8 mouse cellular contexts compared by ENCODE assay signal in genomic region chr5:142630224-142630623, GRCm38 (mm10). TPM values are rescaled to one million over a fixed set of nuclear protein-coding genes. Genes with fewer than 3 reads are reported as not detected.
DNase-seq lines count a peak whose midpoint lies in the region; ATAC-seq and TF ChIP-seq lines count a peak whose summit lies in the region.

No protein-coding gene starts in this region.

- no peak for ATAC-seq in embryonic facial prominence, embryonic 14.5 days (ENCODE audit: low read depth)
- no peak for ATAC-seq in hindbrain, embryonic 12.5 days (ENCODE audit: low FRiP score)
- ATAC-seq in liver, postnatal 0 days = no peak

- H3K4me1 ChIP-seq in embryonic facial prominence, embryonic 14.5 days (ENCODE audit: control insufficient read depth, insufficient read depth, low read length) = peaks cover 13% of the 10 kb centered on the region
- H3K4me1 ChIP-seq in hindbrain, embryonic 12.5 days = peaks cover 19% of the 10 kb centered on the region
- peaks cover 21% of the 10 kb centered on the region for H3K4me1 ChIP-seq in liver, postnatal 0 days (ENCODE audit: insufficient read depth)

- peak overlapping the region; percentile 92 for H3K4me3 ChIP-seq in embryonic facial prominence, embryonic 14.5 days (ENCODE audit: low read depth, low read length)
- peak overlapping the region; percentile 96 for H3K4me3 ChIP-seq in hindbrain, embryonic 12.5 days
- peak overlapping the region; percentile 96 for H3K4me3 ChIP-seq in liver, postnatal 0 days (ENCODE audit: low read depth, low read length)

- TF ChIP-seq CTCF in liver, postnatal 0 days (IDR thresholded peaks at IDR 0.05; ENCODE audit: low read depth) = no peak

- TF ChIP-seq EP300 in liver, postnatal 0 days (IDR thresholded peaks at IDR 0.05; ENCODE audit: low read depth) = no peak

- 12% methylated on average over 6 of the region's 6 CpGs for WGBS in embryonic facial prominence, embryonic 14.5 days
- 8% methylated on average over 6 of the region's 6 CpGs for WGBS in hindbrain, embryonic 12.5 days
- WGBS in liver, postnatal 0 days (ENCODE audit: insufficient replicate concordance) = 3% methylated on average over 6 of the region's 6 CpGs

- peaks cover 22% of the 10 kb centered on the region for H3K36me3 ChIP-seq in embryonic facial prominence, embryonic 14.5 days (ENCODE audit: control insufficient read depth, insufficient read depth, low read length)
- H3K36me3 ChIP-seq in hindbrain, embryonic 12.5 days = peaks cover 15% of the 10 kb centered on the region
- peaks cover 24% of the 10 kb centered on the region for H3K36me3 ChIP-seq in liver, postnatal 0 days (replicated peaks; ENCODE audit: insufficient read depth, low read length)

- no peaks in the 10 kb centered on the region for H3K9me3 ChIP-seq in embryonic facial prominence, embryonic 14.5 days (ENCODE audit: control insufficient read depth, low read length)
- no peaks in the 10 kb centered on the region for H3K9me3 ChIP-seq in hindbrain, embryonic 12.5 days (replicated peaks)
- H3K9me3 ChIP-seq in liver, postnatal 0 days (ENCODE audit: low read length) = no peaks in the 10 kb centered on the region

- H3K27ac ChIP-seq in embryonic facial prominence, embryonic 14.5 days (replicated peaks; ENCODE audit: low read depth, low read length) = no peak overlapping the region
- H3K27ac ChIP-seq in hindbrain, embryonic 12.5 days = no peak overlapping the region
- H3K27ac ChIP-seq in liver, postnatal 0 days (ENCODE audit: low read depth) = peak overlapping the region; percentile 95

- intact Hi-C loops in left cerebral cortex, postnatal 14 days (cut with DNase I) = no loop called here

- peak overlapping the region; percentile 81 for H3K4me2 ChIP-seq in embryonic facial prominence, embryonic 14.5 days (ENCODE audit: low read depth, low read length)
- H3K4me2 ChIP-seq in hindbrain, embryonic 12.5 days (replicated peaks) = peak overlapping the region; percentile 94
- H3K4me2 ChIP-seq in liver, postnatal 0 days (ENCODE audit: low read depth, low read length) = peak overlapping the region; percentile 75

- H3K27me3 ChIP-seq in embryonic facial prominence, embryonic 14.5 days (replicated peaks; ENCODE audit: control insufficient read depth, insufficient read depth, low read length) = no peaks in the 10 kb centered on the region
- no peaks in the 10 kb centered on the region; the same call in 1 of the 2 replicates for H3K27me3 ChIP-seq in hindbrain, embryonic 12.5 days
- H3K27me3 ChIP-seq in liver, postnatal 0 days (ENCODE audit: insufficient read depth, low read length) = no peaks in the 10 kb centered on the region

- DNase-seq in right cerebral cortex, adult 2 months (ENCODE audit: low spot score in 2 of 2) = peak; percentile 13 to 28
- no peak for DNase-seq in right cerebral cortex, postnatal 14 days
- no peak for DNase-seq in embryonic facial prominence, embryonic 14.5 days (ENCODE audit: low spot score)
- no peak for DNase-seq in liver, postnatal 0 days
- DNase-seq in retina, postnatal 1 day = peak; percentile 69
- DNase-seq in left cerebral cortex, postnatal 14 days (ENCODE audit: low spot score in 2 of 2) = no peak
- no peak for DNase-seq in right cerebral cortex, postnatal 36 days (ENCODE audit: low spot score in 2 of 2)

- H3K9ac ChIP-seq in embryonic facial prominence, embryonic 14.5 days (ENCODE audit: low read depth, low read length) = peak overlapping the region; percentile 90
- peak overlapping the region; percentile 95 for H3K9ac ChIP-seq in hindbrain, embryonic 12.5 days
- peak overlapping the region; percentile 94 for H3K9ac ChIP-seq in liver, postnatal 0 days (replicated peaks)

RNA-seq across cellular contexts. Expression of gene Wipi2, which starts 2.7 kb away (rescaled TPM):
- 43.8 and 47.9 TPM in 2 replicates for polyA plus RNA-seq in embryonic facial prominence, embryonic 14.5 days (2014; fragmentation: Nextera tagmentation; extraction: Ambion mirVana)
- polyA plus RNA-seq in hindbrain, embryonic 12.5 days (2016; fragmentation: Nextera tagmentation; extraction: Ambion mirVana) = 63.8 and 64.8 TPM in 2 replicates
- 16.7 and 18.6 TPM in 2 replicates for polyA plus RNA-seq in liver, postnatal 0 days (2015; fragmentation: Nextera tagmentation; extraction: Ambion mirVana)
- 10 to 100 TPM; 89.6 to 91.7 TPM for total RNA-seq in left cerebral cortex, postnatal 14 days (2021)

RNA-seq across cellular contexts. Expression of gene Mmd2, which starts 21.6 kb away (rescaled TPM):
- polyA plus RNA-seq in embryonic facial prominence, embryonic 14.5 days (2014; fragmentation: Nextera tagmentation; extraction: Ambion mirVana) = 6.5 and 8.2 TPM in 2 replicates
- 12.0 and 12.2 TPM in 2 replicates for polyA plus RNA-seq in hindbrain, embryonic 12.5 days (2016; fragmentation: Nextera tagmentation; extraction: Ambion mirVana)
- 9.1 and 11.8 TPM in 2 replicates for polyA plus RNA-seq in liver, postnatal 0 days (2015; fragmentation: Nextera tagmentation; extraction: Ambion mirVana)
- total RNA-seq in left cerebral cortex, postnatal 14 days (2021) = 100 to 1,000 TPM; 126 to 127 TPM

Comparison
In these comparisons a context has a peak if more than half of its experiments do, and no peak if none do; other contexts are left out.
1. DNase-seq: peak in right cerebral cortex, adult 2 months (2 of 2) and retina, postnatal 1 day (single experiment); none in right cerebral cortex, postnatal 14 days (single experiment), embryonic facial prominence, embryonic 14.5 days (single experiment), liver, postnatal 0 days (single experiment), left cerebral cortex, postnatal 14 days (0 of 2) and right cerebral cortex, postnatal 36 days (0 of 2).
2. Peak in every context shown above with its lines, with median percentiles within 50 percentile points of each other: H3K4me2 ChIP-seq, H3K4me3 ChIP-seq and H3K9ac ChIP-seq.